Mouse (Mus musculus): ENCODE measurements around the gene Areg. TPM values are rescaled to one million over a fixed set of nuclear protein-coding genes. Genes with fewer than 3 reads are reported as not detected.

Gene Areg
- polyA plus RNA-seq, 1 experiment: 34.4 TPM

GRCm38 (mm10) chr5:91106248-91106647 is 33.2 kb upstream of the Areg start:
- H3K4me3 ChIP-seq (ENCODE audit: insufficient read depth, poor library complexity, severe bottlenecking): no peak overlapping the region
- no peaks in the 10 kb centered on the region for H3K79me2 ChIP-seq (ENCODE audit: control insufficient read depth, insufficient read depth)
- no peaks in the 10 kb centered on the region for H3K27me3 ChIP-seq (ENCODE audit: control insufficient read depth, insufficient read depth, insufficient read length)
- TF ChIP-seq FOSL1 (IDR thresholded peaks at IDR 0.05; ENCODE audit: insufficient read depth, low read length, poor library complexity, severe bottlenecking) (no peak), CEBPB (IDR thresholded peaks at IDR 0.05; ENCODE audit: low read depth) (no peak), MYOG (IDR thresholded peaks at IDR 0.05; ENCODE audit: control insufficient read depth, extremely low read depth, insufficient read length) (no peak), MAX (IDR thresholded peaks at IDR 0.05) (no peak), CTCF (IDR thresholded peaks at IDR 0.05; ENCODE audit: control insufficient read depth, insufficient read depth, insufficient read length) (no peak), MYOD1 (IDR thresholded peaks at IDR 0.05; ENCODE audit: control insufficient read depth, insufficient read length, low read depth) (no peak), USF1 (IDR thresholded peaks at IDR 0.05; ENCODE audit: low read depth) (no peak)
- no peaks in the 10 kb centered on the region for H3K36me3 ChIP-seq (ENCODE audit: control insufficient read depth, insufficient read depth)
- no peaks in the 10 kb centered on the region for H3K79me3 ChIP-seq (ENCODE audit: low read depth)
- H3ac ChIP-seq (ENCODE audit: control insufficient read depth, insufficient read length, low read depth): no peak overlapping the region

- Histone ChIP-seq H3K79me3 (ENCODE audit: low read depth) (no peaks in the 10 kb centered on the region), H3K79me2 (ENCODE audit: control insufficient read depth, insufficient read depth) (no peaks in the 10 kb centered on the region), H3K36me3 (ENCODE audit: control insufficient read depth, insufficient read depth) (no peaks in the 10 kb centered on the region), H3ac (ENCODE audit: control insufficient read depth, insufficient read length, low read depth) (no peak overlapping the region), H3K4me3 (ENCODE audit: insufficient read depth, poor library complexity, severe bottlenecking) (no peak overlapping the region), H3K27me3 (ENCODE audit: control insufficient read depth, insufficient read depth, insufficient read length) (no peaks in the 10 kb centered on the region)
- TF ChIP-seq CTCF (IDR thresholded peaks at IDR 0.05; ENCODE audit: control insufficient read depth, insufficient read depth, insufficient read length) (no peak), MYOD1 (IDR thresholded peaks at IDR 0.05; ENCODE audit: control insufficient read depth, insufficient read length, low read depth) (no peak), MAX (IDR thresholded peaks at IDR 0.05) (peak; percentile 64), FOSL1 (IDR thresholded peaks at IDR 0.05; ENCODE audit: insufficient read depth, low read length, poor library complexity, severe bottlenecking) (peak; percentile 74)
Observed at GRCm38 (mm10) chr5:91110023-91110670, 29.3 kb upstream of the Areg start.

- H3K79me2 ChIP-seq (ENCODE audit: control insufficient read depth, insufficient read depth): no peaks in the 10 kb centered on the region
- no peaks in the 10 kb centered on the region for H3K79me3 ChIP-seq (ENCODE audit: low read depth)
- H3K27me3 ChIP-seq (ENCODE audit: control insufficient read depth, insufficient read depth, insufficient read length): no peaks in the 10 kb centered on the region
- no peak overlapping the region for H3ac ChIP-seq (ENCODE audit: control insufficient read depth, insufficient read length, low read depth)
- no peak overlapping the region for H3K4me3 ChIP-seq (ENCODE audit: insufficient read depth, poor library complexity, severe bottlenecking)
- no peak for TF ChIP-seq MYOD1 (IDR thresholded peaks at IDR 0.05; ENCODE audit: control insufficient read depth, insufficient read length, low read depth)
- TF ChIP-seq MAX (IDR thresholded peaks at IDR 0.05): no peak
- no peak for TF ChIP-seq CTCF (IDR thresholded peaks at IDR 0.05; ENCODE audit: control insufficient read depth, insufficient read depth, insufficient read length)
- TF ChIP-seq FOSL1 (IDR thresholded peaks at IDR 0.05; ENCODE audit: insufficient read depth, low read length, poor library complexity, severe bottlenecking): no peak
- TF ChIP-seq MYOG (IDR thresholded peaks at IDR 0.05; ENCODE audit: control insufficient read depth, extremely low read depth, insufficient read length): no peak
- TF ChIP-seq CEBPB (IDR thresholded peaks at IDR 0.05; ENCODE audit: low read depth): no peak
- no peak for TF ChIP-seq USF1 (IDR thresholded peaks at IDR 0.05; ENCODE audit: low read depth)
- no peaks in the 10 kb centered on the region for H3K36me3 ChIP-seq (ENCODE audit: control insufficient read depth, insufficient read depth)
Observed at GRCm38 (mm10) chr5:91111019-91111418, 28.4 kb upstream of the Areg start.

- no peaks in the 10 kb centered on the region for H3K79me2 ChIP-seq (ENCODE audit: control insufficient read depth, insufficient read depth)
- no peaks in the 10 kb centered on the region for H3K79me3 ChIP-seq (ENCODE audit: low read depth)
- TF ChIP-seq CEBPB (IDR thresholded peaks at IDR 0.05; ENCODE audit: low read depth) (peak; percentile 23), MYOG (IDR thresholded peaks at IDR 0.05; ENCODE audit: control insufficient read depth, extremely low read depth, insufficient read length) (no peak)
- no peaks in the 10 kb centered on the region for H3K27me3 ChIP-seq (ENCODE audit: control insufficient read depth, insufficient read depth, insufficient read length)
- no peak overlapping the region for H3K4me3 ChIP-seq (ENCODE audit: insufficient read depth, poor library complexity, severe bottlenecking)
- H3ac ChIP-seq (ENCODE audit: control insufficient read depth, insufficient read length, low read depth): no peak overlapping the region
- no peaks in the 10 kb centered on the region for H3K36me3 ChIP-seq (ENCODE audit: control insufficient read depth, insufficient read depth)
Observed at GRCm38 (mm10) chr5:91113967-91114366, 25.4 kb upstream of the Areg start.

- H3K79me2 ChIP-seq (ENCODE audit: control insufficient read depth, insufficient read depth): no peaks in the 10 kb centered on the region
- H3ac ChIP-seq (ENCODE audit: control insufficient read depth, insufficient read length, low read depth): no peak overlapping the region
- no peak for TF ChIP-seq FOSL1 (IDR thresholded peaks at IDR 0.05; ENCODE audit: insufficient read depth, low read length, poor library complexity, severe bottlenecking)
- TF ChIP-seq CEBPB (IDR thresholded peaks at IDR 0.05; ENCODE audit: low read depth): no peak
- TF ChIP-seq USF1 (IDR thresholded peaks at IDR 0.05; ENCODE audit: low read depth): no peak
- TF ChIP-seq CTCF (IDR thresholded peaks at IDR 0.05; ENCODE audit: control insufficient read depth, insufficient read depth, insufficient read length): no peak
- no peak for TF ChIP-seq MYOD1 (IDR thresholded peaks at IDR 0.05; ENCODE audit: control insufficient read depth, insufficient read length, low read depth)
- TF ChIP-seq MYOG (IDR thresholded peaks at IDR 0.05; ENCODE audit: control insufficient read depth, extremely low read depth, insufficient read length): no peak
- no peak for TF ChIP-seq MAX (IDR thresholded peaks at IDR 0.05)
- H3K4me3 ChIP-seq (ENCODE audit: insufficient read depth, poor library complexity, severe bottlenecking): no peak overlapping the region
- H3K79me3 ChIP-seq (ENCODE audit: low read depth): no peaks in the 10 kb centered on the region
- no peaks in the 10 kb centered on the region for H3K36me3 ChIP-seq (ENCODE audit: control insufficient read depth, insufficient read depth)
- no peaks in the 10 kb centered on the region for H3K27me3 ChIP-seq (ENCODE audit: control insufficient read depth, insufficient read depth, insufficient read length)
Observed at GRCm38 (mm10) chr5:91114574-91114973, 24.8 kb upstream of the Areg start.

- no peak overlapping the region for H3K4me3 ChIP-seq (ENCODE audit: insufficient read depth, poor library complexity, severe bottlenecking)
- no peaks in the 10 kb centered on the region for H3K36me3 ChIP-seq (ENCODE audit: control insufficient read depth, insufficient read depth)
- H3ac ChIP-seq (ENCODE audit: control insufficient read depth, insufficient read length, low read depth): no peak overlapping the region
- no peaks in the 10 kb centered on the region for H3K79me3 ChIP-seq (ENCODE audit: low read depth)
- H3K27me3 ChIP-seq (ENCODE audit: control insufficient read depth, insufficient read depth, insufficient read length): no peaks in the 10 kb centered on the region
- TF ChIP-seq CTCF (IDR thresholded peaks at IDR 0.05; ENCODE audit: control insufficient read depth, insufficient read depth, insufficient read length): no peak
- TF ChIP-seq CEBPB (IDR thresholded peaks at IDR 0.05; ENCODE audit: low read depth): no peak
- no peak for TF ChIP-seq USF1 (IDR thresholded peaks at IDR 0.05; ENCODE audit: low read depth)
- no peak for TF ChIP-seq MYOD1 (IDR thresholded peaks at IDR 0.05; ENCODE audit: control insufficient read depth, insufficient read length, low read depth)
- TF ChIP-seq MAX (IDR thresholded peaks at IDR 0.05): no peak
- no peak for TF ChIP-seq FOSL1 (IDR thresholded peaks at IDR 0.05; ENCODE audit: insufficient read depth, low read length, poor library complexity, severe bottlenecking)
- no peak for TF ChIP-seq MYOG (IDR thresholded peaks at IDR 0.05; ENCODE audit: control insufficient read depth, extremely low read depth, insufficient read length)
- no peaks in the 10 kb centered on the region for H3K79me2 ChIP-seq (ENCODE audit: control insufficient read depth, insufficient read depth)
Observed at GRCm38 (mm10) chr5:91118618-91119017, 20.8 kb upstream of the Areg start.

Data from C2C12 (cell line).